Mouse (Mus musculus): ENCODE measurements at regions not wholly inside any gene's neighbourhood (a gene's known extent, or its start where the extent isn't known, plus 50 kb on each side); places are given as distances from the start of the nearest gene placed in this dataset.

DNA sequence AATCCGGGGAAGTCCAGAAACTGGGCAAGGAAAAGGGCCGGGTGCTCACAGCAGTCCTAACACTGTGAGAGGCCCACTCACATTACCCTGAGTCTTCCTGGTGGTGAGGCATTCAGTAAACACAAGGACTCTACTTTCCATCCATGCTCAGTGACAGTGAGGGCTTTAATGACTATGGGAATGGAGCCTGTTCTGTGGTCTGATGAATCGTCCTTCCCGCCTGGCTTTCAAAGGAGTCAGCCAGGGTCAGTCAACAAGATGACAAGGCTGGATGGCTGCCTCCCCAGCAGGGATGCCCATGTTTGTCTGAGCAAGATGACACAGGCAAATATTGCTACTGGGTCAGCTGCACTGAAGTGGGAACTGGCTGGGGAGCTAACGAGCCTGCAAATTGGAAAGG lies 273.2 kb downstream of the Rps15a start:
- TF ChIP-seq POLR2A (IDR thresholded peaks at IDR 0.05; ENCODE audit: control insufficient read depth, low read depth, low read length) (no peak), CTCF (IDR thresholded peaks at IDR 0.05; ENCODE audit: control insufficient read depth, insufficient read depth, insufficient replicate concordance, low read depth, low read length) (no peak)
